Mouse (Mus musculus) cortical plate, adult 2 months (tissue): ENCODE results near the gene Cdk5.

Experiments
- CTCF ChIP-seq: fragments of 200-500 bp; IDR thresholded peaks from 2 replicates; pipeline ENCODE4 v1.5.1; 2011; ENCODE audit warnings: mild to moderate bottlenecking, control low read depth, low read length; ENCODE audit not compliant: insufficient read depth; ENCODE audit errors: extremely low read depth
- POLR2A ChIP-seq: fragments of 200-500 bp; IDR thresholded peaks from 2 replicates; pipeline ENCODE4 v1.6.1; 2011; ENCODE audit warnings: mild to moderate bottlenecking, low read length, control low read depth; ENCODE audit not compliant: insufficient read depth; ENCODE audit errors: extremely low read depth

DNA sequence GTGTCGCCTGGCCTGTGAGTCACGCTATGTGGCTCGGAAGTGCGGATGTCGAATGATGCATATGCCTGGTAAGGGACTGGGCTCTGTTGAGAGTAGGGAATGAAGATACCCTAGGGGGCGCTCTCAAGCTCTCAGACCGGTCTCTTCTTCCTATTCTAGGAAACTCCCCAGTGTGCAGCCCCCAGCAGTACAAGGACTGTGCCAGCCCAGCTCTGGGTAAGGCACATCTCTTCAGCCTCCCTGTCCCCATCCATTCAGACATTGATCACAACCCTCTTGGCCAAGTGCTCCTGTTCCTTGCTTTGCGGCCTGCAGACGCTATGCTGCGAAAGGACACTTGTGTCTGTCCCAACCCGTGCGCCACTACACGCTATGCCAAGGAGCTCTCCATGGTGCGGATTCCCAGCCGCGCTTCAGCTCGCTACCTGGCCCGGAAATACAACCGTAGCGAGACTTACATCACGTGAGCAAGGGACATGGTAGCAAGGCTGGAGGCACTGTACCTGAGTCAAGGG lies 7.1 kb downstream of the Cdk5 start:
- TF ChIP-seq POLR2A (peak; percentile 48), CTCF (peak; percentile 62)
